Mouse (Mus musculus) forebrain, postnatal 0 days (tissue): ENCODE measurements around the gene Ctc1. TPM values are rescaled to one million over a fixed set of nuclear protein-coding genes. Genes with fewer than 3 reads are reported as not detected.

Source experiments
- ATAC-seq: fragments of 200-750 bp; cut with Nextera tagmentation; 2 replicates; pipeline ENCODE4 v1.8.0; 2017; ENCODE audit warnings: mild to moderate bottlenecking, moderate library complexity
- DNase-seq: peaks from one replicate; pipeline ENCODE4 v3.0.0-alpha.2; 2015
- H3K27ac ChIP-seq: fragments of 300-500 bp; sonication (generic); 2 replicates; pipeline ENCODE4 v1.5.1; 2014; ENCODE audit warnings: low read depth, mild to moderate bottlenecking, antibody characterized with exemption, low read length, moderate library complexity, mixed read lengths
- H3K27me3 ChIP-seq: fragments of 300-500 bp; sonication (generic); 2 replicates; pipeline ENCODE4 v1.6.1; 2014; ENCODE audit warnings: mild to moderate bottlenecking, low read length, mixed read lengths; ENCODE audit not compliant: insufficient read depth
- H3K36me3 ChIP-seq: fragments of 300-500 bp; sonication (generic); 2 replicates; pipeline ENCODE4 v1.6.1; 2014; ENCODE audit warnings: mild to moderate bottlenecking, moderate library complexity; ENCODE audit not compliant: insufficient read depth
- H3K4me1 ChIP-seq: fragments of 300-500 bp; sonication (generic); 2 replicates; pipeline ENCODE4 v1.6.1; 2014; ENCODE audit warnings: antibody characterized with exemption; ENCODE audit not compliant: insufficient read depth
- H3K4me2 ChIP-seq: fragments of 300-500 bp; sonication (generic); 2 replicates; pipeline ENCODE4 v1.6.1; 2014; ENCODE audit warnings: low read depth, mild to moderate bottlenecking, moderate library complexity
- H3K4me3 ChIP-seq: fragments of 300-500 bp; sonication (generic); 2 replicates; pipeline ENCODE4 v1.5.1; 2014; ENCODE audit warnings: low read depth, low read length, mixed read lengths
- H3K9ac ChIP-seq: fragments of 300-500 bp; sonication (generic); 2 replicates; pipeline ENCODE4 v1.6.1; 2014; ENCODE audit warnings: mild to moderate bottlenecking
- H3K9me3 ChIP-seq: fragments of 300-500 bp; sonication (generic); 2 replicates; pipeline ENCODE4 v1.6.1; 2016; ENCODE audit warnings: low read length
- CTCF ChIP-seq: sonication (generic); IDR thresholded peaks from 2 replicates; pipeline ENCODE4 v1.5.1; 2016; ENCODE audit warnings: antibody characterized with exemption, control low read depth, low read depth
- WGBS: fragments of 180-500 bp; shearing (Covaris S2); extraction: QIAGEN DNeasy Blood & Tissue Kit; methylation state at CpG from one replicate; pipeline ENCODE4 v1.1.7; 2014; 5-methylcytosine and 5-hydroxymethylcytosine counted together
- polyA plus RNA-seq: library from polyadenylated mRNA; unstranded; fragments of >200 nt; fragmentation: Nextera tagmentation; extraction: Ambion mirVana; gene quantifications from 2 replicates; pipeline ENCODE4 v1.2.1, GENCODE M21; 2015
- total RNA-seq: library from RNA; depleted of rRNA; stranded (reverse); fragments of >200 nt; gene quantifications from 2 replicates; pipeline ENCODE4 v1.2.3, GENCODE M21; 2014

Gene Ctc1
- total and polyA plus RNA-seq, 2 experiments from 2014 or later = 47.1 to 63.6 TPM

DNA sequence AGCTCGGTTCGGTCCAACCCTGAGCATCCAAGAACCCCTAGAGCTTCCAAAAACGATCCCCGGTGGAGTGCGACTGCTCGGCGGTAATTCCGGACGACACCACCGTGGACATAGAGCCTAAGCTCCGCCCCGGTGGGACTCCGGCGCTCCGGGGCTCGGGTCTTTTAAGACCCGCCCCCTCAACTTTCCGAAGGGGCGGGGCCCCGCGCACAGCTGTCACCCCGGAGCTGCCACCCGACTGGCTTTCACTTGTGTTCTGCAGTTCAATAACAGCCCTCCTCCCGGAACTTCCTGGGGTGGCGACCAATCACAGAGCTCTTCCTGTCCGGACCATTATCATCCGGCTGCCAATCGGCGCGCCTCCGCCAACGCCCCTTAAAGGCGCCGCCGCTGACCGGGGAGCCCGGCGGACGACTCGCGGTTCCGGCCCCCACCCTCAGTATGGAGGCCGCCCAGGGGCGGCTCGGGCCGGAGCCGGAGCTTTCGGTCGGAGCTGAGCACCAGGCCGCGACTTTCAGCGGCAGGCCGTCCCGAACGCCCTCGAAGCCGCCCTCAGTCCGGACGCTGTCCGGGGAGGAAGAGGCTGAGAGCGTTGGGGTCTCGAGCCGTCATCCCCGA is 43.8 kb downstream of the Ctc1 start, which contains the start of gene Borcs6:
Gene Borcs6 (plus strand): TSS at position 361 of the 618 bp plus-strand sequence.
- WGBS = 1% methylated on average over 64 of the region's 64 CpGs
- no peaks in the 10 kb centered on the region for H3K27me3 ChIP-seq
- DNase-seq = peak; percentile 97

DNA sequence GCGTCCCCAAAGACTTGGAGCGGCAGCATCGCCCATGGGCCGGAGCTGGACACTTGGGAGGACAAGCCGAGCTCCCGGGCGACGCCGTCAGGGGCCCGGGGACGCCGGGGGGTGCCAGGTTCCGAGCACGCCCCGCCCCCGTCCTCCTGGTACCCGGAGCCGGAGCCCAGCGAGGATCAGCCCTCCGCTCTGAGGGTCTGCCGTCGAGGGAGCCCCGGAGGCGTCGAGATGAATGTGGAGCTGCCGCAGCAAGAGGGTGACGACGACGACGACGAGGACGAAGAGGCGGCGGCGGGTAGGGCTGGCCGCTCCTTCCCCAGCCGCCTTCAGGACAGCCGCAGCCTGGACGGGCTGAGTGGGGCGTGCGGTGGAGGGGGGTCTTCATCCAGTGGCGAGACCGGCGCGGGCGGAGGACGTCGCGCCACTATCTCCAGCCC is 44.3 kb downstream of the Ctc1 start:
- ATAC-seq = peak; percentile 26
- H3K9ac ChIP-seq = peak overlapping the region; percentile 88
- WGBS = under 1% methylated on average over 47 of the region's 49 CpGs
- H3K4me3 ChIP-seq = peak overlapping the region; percentile 88
- DNase-seq = peak; percentile 65
- TF ChIP-seq CTCF = no peak
- peaks cover 12% of the 10 kb centered on the region for H3K4me1 ChIP-seq
- no peaks in the 10 kb centered on the region for H3K36me3 ChIP-seq
- no peaks in the 10 kb centered on the region for H3K27me3 ChIP-seq
- no peaks in the 10 kb centered on the region for H3K9me3 ChIP-seq
- H3K4me2 ChIP-seq = peak overlapping the region; percentile 85
- peak overlapping the region; percentile 94 for H3K27ac ChIP-seq

More for the DNA sequence above, 43.8 kb downstream of the Ctc1 start, which contains the start of gene Borcs6:
- TF ChIP-seq CTCF = no peak
- Histone ChIP-seq H3K4me3 (peak within 1 kb of the TSS; percentile 88), H3K4me2 (peak within 1 kb of the TSS; percentile 85), H3K36me3 (no peaks in the 10 kb centered on the region), H3K27ac (peak within 1 kb of the TSS; percentile 94), H3K9me3 (no peaks in the 10 kb centered on the region), H3K4me1 (peaks cover 12% of the 10 kb centered on the region), H3K9ac (peak within 1 kb of the TSS; percentile 88)
- ATAC-seq = peak; percentile 96

DNA sequence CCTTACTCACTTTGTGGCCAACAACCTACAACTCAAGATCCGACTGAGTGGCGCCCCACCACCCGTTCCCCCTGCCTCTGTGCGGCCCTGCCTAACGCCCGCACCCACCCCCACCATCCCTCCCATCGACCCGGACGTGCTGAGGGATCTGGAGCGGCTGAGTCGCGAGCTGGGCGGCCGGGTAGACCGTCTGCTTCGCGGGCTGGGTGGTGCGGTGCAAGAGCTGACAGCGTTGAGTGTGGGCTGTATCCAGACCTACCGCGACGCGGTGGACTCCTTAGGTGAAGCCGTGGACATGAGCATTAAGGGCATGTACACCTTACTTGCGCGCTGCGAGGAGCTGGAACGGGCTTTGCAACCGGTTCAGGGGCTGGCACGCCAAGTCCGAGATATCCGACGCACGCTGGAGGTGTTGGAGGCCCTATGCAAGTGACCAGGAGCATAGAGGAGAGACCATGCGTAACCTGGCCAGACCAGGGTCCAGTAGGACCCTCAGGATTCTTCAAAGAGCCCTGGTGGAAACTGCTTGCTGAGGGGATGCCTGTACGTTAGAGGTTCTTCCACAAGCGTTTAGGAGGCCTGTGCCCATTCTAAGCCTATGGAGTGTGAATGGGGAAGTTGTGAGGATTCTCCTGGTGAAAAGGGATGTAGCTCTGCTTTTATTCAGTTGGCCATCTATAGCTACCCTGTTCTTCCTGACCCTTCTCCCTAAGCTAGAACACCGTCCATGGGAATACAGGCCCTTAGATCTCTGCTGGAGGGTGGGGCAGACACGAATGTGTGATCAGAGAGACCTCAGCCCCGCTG is 44.9 kb downstream of the Ctc1 start:
- peak overlapping the region; percentile 85 for H3K4me2 ChIP-seq
- WGBS = 4% methylated on average over 40 of the region's 40 CpGs
- peaks cover 12% of the 10 kb centered on the region for H3K4me1 ChIP-seq
- no peaks in the 10 kb centered on the region for H3K36me3 ChIP-seq
- no peak for TF ChIP-seq CTCF
- H3K9me3 ChIP-seq = no peaks in the 10 kb centered on the region
- ATAC-seq (no peak), DNase-seq (no peak)
- peak overlapping the region; percentile 88 for H3K4me3 ChIP-seq
- peak overlapping the region; percentile 88 for H3K9ac ChIP-seq
- no peaks in the 10 kb centered on the region for H3K27me3 ChIP-seq
- H3K27ac ChIP-seq = peak overlapping the region; percentile 94

DNA sequence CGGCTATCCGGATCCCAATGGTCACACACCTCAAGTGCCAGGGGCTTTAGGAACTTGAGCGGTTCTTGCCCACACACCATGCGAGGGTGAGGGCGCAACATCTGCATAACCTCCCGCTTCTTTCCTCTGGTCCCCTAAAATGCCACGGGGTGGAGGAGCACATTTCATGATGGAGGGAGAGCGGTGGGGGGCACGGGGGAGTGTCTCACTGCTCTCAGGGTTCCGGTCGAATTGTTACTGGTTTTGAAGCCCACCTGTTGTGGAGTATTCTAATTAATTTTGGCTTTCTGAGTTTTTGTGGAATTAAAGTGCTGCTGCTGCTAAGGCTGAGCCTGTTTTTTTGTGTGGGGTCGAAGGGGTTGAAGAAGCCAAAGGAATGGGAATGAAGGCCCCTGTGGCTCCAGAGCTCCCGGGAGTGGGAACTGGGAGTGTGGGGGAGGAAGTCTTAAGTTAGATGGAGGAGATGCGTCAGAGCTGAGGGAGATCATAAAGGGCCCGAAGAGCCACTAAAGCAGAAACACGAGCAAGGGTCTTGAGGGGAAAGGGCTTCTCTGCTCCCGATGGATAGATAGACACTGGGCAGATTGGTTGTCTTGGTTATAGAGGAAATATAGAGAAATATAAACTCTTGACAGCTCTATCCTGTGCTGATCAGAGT is 45.7 kb downstream of the Ctc1 start:
- Histone ChIP-seq H3K27me3 (no peaks in the 10 kb centered on the region), H3K9me3 (no peaks in the 10 kb centered on the region), H3K4me2 (peak overlapping the region; percentile 85), H3K36me3 (no peaks in the 10 kb centered on the region), H3K27ac (no peak overlapping the region; the same call in 1 of the 2 replicates), H3K4me3 (peak overlapping the region; percentile 88), H3K9ac (peak overlapping the region; percentile 88), H3K4me1 (peaks cover 12% of the 10 kb centered on the region)
- no peak for DNase-seq
- no peak for TF ChIP-seq CTCF
- ATAC-seq = no peak
- WGBS = 11% methylated on average over 17 of the region's 17 CpGs

DNA sequence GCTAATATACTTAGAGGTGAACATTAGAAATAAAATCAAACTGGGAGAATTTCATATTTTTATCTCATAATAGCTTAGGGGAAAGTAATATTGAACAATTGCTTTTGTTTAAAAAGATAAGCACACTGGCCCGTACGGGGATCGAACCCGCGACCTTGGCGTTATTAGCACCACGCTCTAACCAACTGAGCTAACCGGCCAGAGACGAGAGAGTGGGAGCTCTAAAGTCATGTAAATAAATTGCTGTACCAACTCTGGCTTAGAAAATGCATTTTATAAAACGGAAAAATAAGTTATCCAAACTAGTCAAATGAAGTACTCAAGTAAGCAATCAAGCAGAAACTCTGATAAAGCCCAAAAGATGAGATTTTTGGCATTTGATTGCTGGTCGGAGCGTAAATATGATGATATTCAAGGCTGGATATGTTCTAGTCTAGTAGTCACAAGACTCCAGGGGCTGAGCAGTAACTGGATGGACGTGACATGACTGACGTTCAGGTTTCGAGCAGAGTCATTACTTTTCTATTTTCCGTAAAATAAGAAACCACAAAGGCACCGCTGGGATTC is 46.6 kb downstream of the Ctc1 start:
- peaks cover 12% of the 10 kb centered on the region for H3K4me1 ChIP-seq
- no peaks in the 10 kb centered on the region for H3K36me3 ChIP-seq
- H3K27ac ChIP-seq = peak overlapping the region; percentile 77; the same call in 1 of the 2 replicates
- no peak overlapping the region for H3K9ac ChIP-seq
- H3K9me3 ChIP-seq = no peaks in the 10 kb centered on the region
- peak overlapping the region; percentile 69 for H3K4me3 ChIP-seq
- under 1% methylated on average over 17 of the region's 17 CpGs for WGBS
- H3K27me3 ChIP-seq = no peaks in the 10 kb centered on the region
- no peak for TF ChIP-seq CTCF
- H3K4me2 ChIP-seq = peak overlapping the region; percentile 85
- DNase-seq = peak; percentile 86
- no peak for ATAC-seq

DNA sequence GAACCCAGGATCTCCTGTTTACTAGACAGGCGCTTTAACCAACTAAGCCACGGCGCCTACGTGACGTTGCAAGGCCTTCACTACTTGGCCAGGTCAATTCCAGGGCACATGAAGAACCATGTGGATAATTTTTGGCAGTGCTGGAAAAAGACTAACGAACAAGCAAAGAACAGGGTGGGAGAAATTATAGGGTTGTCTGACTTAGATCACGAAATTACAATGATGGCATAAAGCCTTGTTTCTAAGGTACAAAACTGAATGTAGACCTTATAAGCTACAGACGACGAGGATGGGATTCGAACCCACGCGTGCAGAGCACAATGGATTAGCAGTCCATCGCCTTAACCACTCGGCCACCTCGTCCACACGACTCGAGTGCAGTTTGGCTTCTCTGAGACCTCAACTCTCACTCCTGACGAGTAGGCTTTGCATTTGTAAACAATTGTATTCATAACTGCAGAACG is 47.1 kb downstream of the Ctc1 start:
- peak overlapping the region; percentile 49 for H3K9ac ChIP-seq
- no peaks in the 10 kb centered on the region for H3K9me3 ChIP-seq
- under 1% methylated on average over 19 of the region's 19 CpGs for WGBS
- H3K4me2 ChIP-seq = peak overlapping the region; percentile 85
- H3K27ac ChIP-seq = peak overlapping the region; percentile 77
- ATAC-seq (peak; percentile 30; the same call in 1 of the 2 replicates), DNase-seq (peak; percentile 97)
- no peak for TF ChIP-seq CTCF
- H3K4me1 ChIP-seq = peaks cover 12% of the 10 kb centered on the region
- H3K27me3 ChIP-seq = no peaks in the 10 kb centered on the region
- H3K36me3 ChIP-seq = no peaks in the 10 kb centered on the region
- H3K4me3 ChIP-seq = peak overlapping the region; percentile 69
